ENCODE assay signal across 14 mouse cellular contexts in the genomic region with DNA sequence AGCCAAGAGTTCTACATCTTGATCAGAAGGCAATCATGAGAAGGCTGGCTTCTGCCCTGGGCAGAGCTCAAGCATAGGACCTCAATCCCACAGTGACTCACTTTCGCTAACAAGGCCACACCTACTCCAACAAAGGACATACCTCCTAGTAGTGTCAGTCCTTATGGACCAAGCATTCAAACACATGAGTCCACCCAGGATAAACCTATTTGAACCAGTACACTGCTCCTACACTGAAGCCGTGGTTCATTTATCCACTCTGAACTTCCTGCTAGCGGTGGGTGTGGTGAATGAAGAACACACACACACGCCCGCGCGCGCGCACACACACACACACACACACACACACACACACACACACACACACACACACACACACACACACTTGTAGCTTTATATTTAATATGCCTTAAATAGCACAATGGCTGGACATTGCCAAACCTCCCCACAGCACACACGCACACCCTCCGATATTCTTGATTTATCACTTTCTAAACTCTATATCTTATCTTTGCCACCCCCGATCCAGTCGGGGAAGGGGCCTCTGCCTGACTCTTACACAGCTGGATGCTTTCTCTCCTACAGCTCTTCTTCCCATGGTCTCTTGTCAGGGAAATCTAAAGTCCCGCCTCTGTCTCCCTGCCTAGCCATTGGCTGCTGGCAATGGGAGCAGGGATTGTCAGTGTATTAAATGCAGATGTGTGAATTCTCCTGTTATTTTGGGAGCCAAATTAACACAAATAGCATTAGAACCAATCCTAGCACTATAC.
"Had no signal": no experiment of that assay in that cellular context is flagged by ENCODE, and none has a peak within 500 bp of the region (broad histone marks: within the 10 kb centered on the region; RNA-seq: fewer than 3 reads in every experiment).

No protein-coding gene starts in this region.

- H3K9ac ChIP-seq: limb, embryonic 15.5 days; liver, embryonic 12.5 days; midbrain, embryonic 12.5 days; neural tube, embryonic 13.5 days had no signal

- H3K27ac ChIP-seq: limb, embryonic 15.5 days; liver, embryonic 12.5 days; midbrain, embryonic 12.5 days; neural tube, embryonic 13.5 days had no signal

- H3K27me3 ChIP-seq: limb, embryonic 15.5 days; liver, embryonic 12.5 days; midbrain, embryonic 12.5 days; neural tube, embryonic 13.5 days had no signal

- H3K4me3 ChIP-seq: limb, embryonic 15.5 days; liver, embryonic 12.5 days; midbrain, embryonic 12.5 days; neural tube, embryonic 13.5 days had no signal

- H3K4me2 ChIP-seq: limb, embryonic 15.5 days; liver, embryonic 12.5 days; midbrain, embryonic 12.5 days; neural tube, embryonic 13.5 days had no signal

- DNase-seq: kidney, adult 9 months; kidney, postnatal 25 days; layer of hippocampus, adult 9-11 months; layer of hippocampus, postnatal 36 days; lung, postnatal 14 days; right cerebral cortex, postnatal 25 days; thymus, adult 2 months; thymus, postnatal 25 days had no signal

- H3K4me1 ChIP-seq: limb, embryonic 15.5 days; liver, embryonic 12.5 days; midbrain, embryonic 12.5 days; neural tube, embryonic 13.5 days had no signal

- ATAC-seq: intestine, embryonic 16.5 days; liver, embryonic 12.5 days; midbrain, embryonic 16.5 days had no signal

- H3K36me3 ChIP-seq: limb, embryonic 15.5 days; liver, embryonic 12.5 days; midbrain, embryonic 12.5 days; neural tube, embryonic 13.5 days had no signal

- H3K9me3 ChIP-seq: limb, embryonic 15.5 days; liver, embryonic 12.5 days; midbrain, embryonic 12.5 days; neural tube, embryonic 13.5 days had no signal
